Mouse (Mus musculus) bone marrow macrophage, adult 2 months (primary cell): ENCODE data around the gene Ddx39b. TPM values are rescaled to one million over a fixed set of nuclear protein-coding genes. Genes with fewer than 3 reads are reported as not detected.
"Not testable (repeated sequence)": the region's sequence is repeated elsewhere in the genome, so short reads cannot be mapped to it uniquely, and the experiment has no call there.

ENCODE experiments used
- H3K27ac ChIP-seq: 2 replicates; pipeline ENCODE4 v1.5.1; 2012; ENCODE audit warnings: low read depth, low read length; ENCODE audit not compliant: insufficient read depth
- H3K4me1 ChIP-seq: 2 replicates; pipeline ENCODE4 v1.6.1; 2012; ENCODE audit warnings: low read length; ENCODE audit not compliant: control insufficient read depth, insufficient read depth
- H3K4me3 ChIP-seq: 2 replicates; pipeline ENCODE4 v1.5.1; 2012; ENCODE audit warnings: mild to moderate bottlenecking, low read length, moderate library complexity; ENCODE audit not compliant: insufficient read depth
- CTCF ChIP-seq: IDR thresholded peaks from 2 replicates; pipeline ENCODE4 v1.5.1; 2012; ENCODE audit warnings: low read depth, mild to moderate bottlenecking, low read length, moderate library complexity
- POLR2A ChIP-seq: IDR thresholded peaks from 2 replicates; pipeline ENCODE4 v1.6.1; 2012; ENCODE audit warnings: mild to moderate bottlenecking, low read depth, low read length, borderline replicate concordance
- polyA plus RNA-seq: library from polyadenylated mRNA; stranded (reverse); fragments of >200 nt; gene quantifications from 2 replicates; pipeline ENCODE4 v1.2.4, GENCODE M21; 2012; ENCODE audit not compliant: missing spikeins, insufficient read depth, insufficient read length

Gene Ddx39b
- polyA plus RNA-seq, 1 experiment: 169 TPM

GRCm38 (mm10) chr17:35278957-35279688 lies 37.6 kb downstream of the Ddx39b start:
- Histone ChIP-seq H3K4me1 (peaks cover 8% of the 10 kb centered on the region), H3K27ac (no peak overlapping the region), H3K4me3 (no peak overlapping the region)
- TF ChIP-seq CTCF (no peak), POLR2A (no peak)

GRCm38 (mm10) chr17:35280276-35280675 lies 38.7 kb downstream of the Ddx39b start:
- no peak for TF ChIP-seq CTCF
- TF ChIP-seq POLR2A: no peak
- Histone ChIP-seq H3K4me3 (no peak overlapping the region), H3K4me1 (peaks cover under 1% of the 10 kb centered on the region), H3K27ac (no peak overlapping the region)

- Histone ChIP-seq H3K4me1 (no peaks in the 10 kb centered on the region), H3K27ac (no peak overlapping the region), H3K4me3 (no peak overlapping the region)
- no peak for TF ChIP-seq CTCF
- no peak for TF ChIP-seq POLR2A
These were observed 43.9 kb downstream of the Ddx39b start for GRCm38 (mm10) chr17:35285431-35285830.

GRCm38 (mm10) chr17:35295796-35296195 lies 54.2 kb downstream of the Ddx39b start:
- peak; percentile 77 for TF ChIP-seq CTCF
- not testable (repeated sequence) for H3K27ac ChIP-seq, H3K4me1 ChIP-seq, H3K4me3 ChIP-seq

- not testable (repeated sequence) for H3K4me3 ChIP-seq, H3K4me1 ChIP-seq, H3K27ac ChIP-seq
These were observed 58.9 kb downstream of the Ddx39b start for GRCm38 (mm10) chr17:35300261-35300945.

GRCm38 (mm10) chr17:35301645-35302258 lies 60.2 kb downstream of the Ddx39b start:
- H3K4me3 ChIP-seq: peak overlapping the region; percentile 35
- H3K27ac ChIP-seq: no peak overlapping the region
- TF ChIP-seq CTCF: peak; percentile 56; the same call in 1 of the 2 replicates
- no peak for TF ChIP-seq POLR2A
- peaks cover 3% of the 10 kb centered on the region; the same call in 1 of the 2 replicates for H3K4me1 ChIP-seq

GRCm38 (mm10) chr17:35303271-35303670 lies 61.7 kb downstream of the Ddx39b start:
- H3K4me1 ChIP-seq: peaks cover 3% of the 10 kb centered on the region; the same call in 1 of the 2 replicates
- TF ChIP-seq CTCF: no peak
- no peak overlapping the region for H3K27ac ChIP-seq
- no peak overlapping the region for H3K4me3 ChIP-seq

Other genes with a start within 250 kb of the Ddx39b start
- gene Vars, start 240.8 kb upstream of the Ddx39b start, polyA plus RNA-seq: 28.4 and 35.2 TPM in 2 replicates
- 0.31 and 0.34 TPM in 2 replicates for gene Vwa7, start 225.2 kb upstream of the Ddx39b start, polyA plus RNA-seq
- gene Sapcd1, start 213.7 kb upstream of the Ddx39b start, polyA plus RNA-seq: not detected in 2 replicates
- gene Msh5, start 195.0 kb upstream of the Ddx39b start, polyA plus RNA-seq: 2.4 and 3.2 TPM in 2 replicates
- 357 and 381 TPM in 2 replicates for gene Clic1, start 191.8 kb upstream of the Ddx39b start, polyA plus RNA-seq
- gene Ddah2, start 182.7 kb upstream of the Ddx39b start, polyA plus RNA-seq: 9.0 and 10.9 TPM in 2 replicates
- gene Ly6g6c, start 176.4 kb upstream of the Ddx39b start, polyA plus RNA-seq: not detected in 2 replicates
- not detected in 2 replicates for gene Mpig6b, start 175.6 kb upstream of the Ddx39b start, polyA plus RNA-seq
- gene Ly6g6e, start 164.8 kb upstream of the Ddx39b start, polyA plus RNA-seq: not detected in 2 replicates
- 1.0 TPM in 1 of 2 replicates, not detected in the other for gene Ly6g6d, start 163.7 kb upstream of the Ddx39b start, polyA plus RNA-seq
- not detected in 2 replicates for gene Ly6g6f, start 156.1 kb upstream of the Ddx39b start, polyA plus RNA-seq
- 39.8 and 40.7 TPM in 2 replicates for gene Abhd16a, start 152.5 kb upstream of the Ddx39b start, polyA plus RNA-seq
- not detected in 2 replicates for gene Ly6g5c, start 133.5 kb upstream of the Ddx39b start, polyA plus RNA-seq
- 0.54 and 0.92 TPM in 2 replicates for gene Ly6g5b, start 126.3 kb upstream of the Ddx39b start, polyA plus RNA-seq
- gene Gpank1, start 120.3 kb upstream of the Ddx39b start, polyA plus RNA-seq: 24.6 and 29.1 TPM in 2 replicates
- gene Csnk2b, start 119.7 kb upstream of the Ddx39b start, polyA plus RNA-seq: 136 and 143 TPM in 2 replicates
- 29.2 and 30.4 TPM in 2 replicates for gene D17H6S53E, start 115.4 kb upstream of the Ddx39b start, polyA plus RNA-seq
- not detected in 2 replicates for gene Apom, start 109.7 kb upstream of the Ddx39b start, polyA plus RNA-seq
- 151 and 166 TPM in 2 replicates for gene Bag6, start 106.6 kb upstream of the Ddx39b start, polyA plus RNA-seq
- 136 and 162 TPM in 2 replicates for gene Prrc2a, start 76.8 kb upstream of the Ddx39b start, polyA plus RNA-seq
- gene Aif1, start 65.7 kb upstream of the Ddx39b start, polyA plus RNA-seq: 420 and 469 TPM in 2 replicates
- 811 and 856 TPM in 2 replicates for gene Lst1, start 53.3 kb upstream of the Ddx39b start, polyA plus RNA-seq
- not detected in 2 replicates for gene Ltb, start 47.3 kb upstream of the Ddx39b start, polyA plus RNA-seq
- 11.9 and 12.8 TPM in 2 replicates for gene Tnf, start 39.7 kb upstream of the Ddx39b start, polyA plus RNA-seq
- gene Lta, start 36.4 kb upstream of the Ddx39b start, polyA plus RNA-seq: not detected in 2 replicates
- gene Gm16181, start 20.9 kb upstream of the Ddx39b start, polyA plus RNA-seq: not detected in 2 replicates
- 11.2 and 15.1 TPM in 2 replicates for gene Atp6v1g2, start 8.1 kb upstream of the Ddx39b start, polyA plus RNA-seq
- gene Nfkbil1, start 6.0 kb upstream of the Ddx39b start, polyA plus RNA-seq: 15.5 and 15.7 TPM in 2 replicates
- gene H2-D1, start 21.0 kb downstream of the Ddx39b start, polyA plus RNA-seq: 2,808 and 2,856 TPM in 2 replicates
- 0.63 and 0.80 TPM in 2 replicates for gene H2-Q1, start 78.7 kb downstream of the Ddx39b start, polyA plus RNA-seq
- gene H2-Q2, start 100.5 kb downstream of the Ddx39b start, polyA plus RNA-seq: 0.91 and 1.2 TPM in 2 replicates
- 87.8 and 102 TPM in 2 replicates for gene H2-Q4, start 137.9 kb downstream of the Ddx39b start, polyA plus RNA-seq
- gene H2-Q6, start 183.1 kb downstream of the Ddx39b start, polyA plus RNA-seq: 3.0 and 3.4 TPM in 2 replicates
- 15.8 and 18.3 TPM in 2 replicates for gene H2-Q7, start 197.4 kb downstream of the Ddx39b start, polyA plus RNA-seq
- gene H2-Q10, start 228.3 kb downstream of the Ddx39b start, polyA plus RNA-seq: 5.8 TPM in 2 replicates